Mouse (Mus musculus): ENCODE measurements around the gene Tcf19. TPM values are rescaled to one million over a fixed set of nuclear protein-coding genes. Genes with fewer than 3 reads are reported as not detected.

The Tcf19 gene
- polyA plus RNA-seq, 1 experiment from 2014 or later, result 15.6 TPM

GRCm38 (mm10) chr17:35548636-35549035, 32.0 kb upstream of the Tcf19 start:
- Histone ChIP-seq H3K9ac (no peak overlapping the region), H3K9me3 (no peaks in the 10 kb centered on the region), H3K4me2 (no peak overlapping the region), H3K4me3 (no peak overlapping the region), H3K4me1 (replicated peaks) (peaks cover 18% of the 10 kb centered on the region; the same call in 1 of the 2 replicates), H3K36me3 (no peaks in the 10 kb centered on the region), H3K27me3 (no peaks in the 10 kb centered on the region), H3K27ac (replicated peaks) (no peak overlapping the region)
- ATAC-seq (ENCODE audit: low read depth), result no peak
- WGBS, result 18% methylated on average over 5 of the region's 5 CpGs

GRCm38 (mm10) chr17:35547465-35547864, 30.8 kb upstream of the Tcf19 start:
- no peak overlapping the region for H3K4me2 ChIP-seq
- no peaks in the 10 kb centered on the region for H3K36me3 ChIP-seq
- ATAC-seq (ENCODE audit: low read depth), result no peak
- H3K9ac ChIP-seq, result no peak overlapping the region
- H3K4me1 ChIP-seq (replicated peaks), result peaks cover 27% of the 10 kb centered on the region
- H3K4me3 ChIP-seq, result no peak overlapping the region
- no peaks in the 10 kb centered on the region for H3K9me3 ChIP-seq
- 54% methylated on average over 2 of the region's 2 CpGs for WGBS
- H3K27me3 ChIP-seq, result no peaks in the 10 kb centered on the region
- H3K27ac ChIP-seq (replicated peaks), result no peak overlapping the region

GRCm38 (mm10) chr17:35544680-35545079, 28.1 kb upstream of the Tcf19 start:
- Histone ChIP-seq H3K4me1 (replicated peaks) (peaks cover 27% of the 10 kb centered on the region), H3K4me2 (no peak overlapping the region), H3K9me3 (no peaks in the 10 kb centered on the region), H3K9ac (no peak overlapping the region), H3K36me3 (no peaks in the 10 kb centered on the region), H3K27me3 (no peaks in the 10 kb centered on the region), H3K4me3 (no peak overlapping the region), H3K27ac (replicated peaks) (no peak overlapping the region)
- 29% methylated on average over 6 of the region's 6 CpGs for WGBS
- ATAC-seq (ENCODE audit: low read depth), result peak; percentile 41; the same call in 1 of the 2 replicates

- Histone ChIP-seq H3K9ac (no peak overlapping the region), H3K4me2 (no peak overlapping the region), H3K9me3 (no peaks in the 10 kb centered on the region), H3K36me3 (no peaks in the 10 kb centered on the region), H3K27ac (replicated peaks) (no peak overlapping the region), H3K4me3 (no peak overlapping the region), H3K27me3 (no peaks in the 10 kb centered on the region), H3K4me1 (replicated peaks) (peaks cover 27% of the 10 kb centered on the region)
- WGBS, result 86% methylated on average over 6 of the region's 6 CpGs
- ATAC-seq (ENCODE audit: low read depth), result no peak
These were observed 27.4 kb upstream of the Tcf19 start for GRCm38 (mm10) chr17:35544001-35544400.

GRCm38 (mm10) chr17:35543412-35543861, 26.8 kb upstream of the Tcf19 start:
- ATAC-seq (ENCODE audit: low read depth), result no peak
- Histone ChIP-seq H3K9ac (peak overlapping the region; percentile 12; the same call in 1 of the 2 replicates), H3K27me3 (no peaks in the 10 kb centered on the region), H3K4me1 (replicated peaks) (peaks cover 27% of the 10 kb centered on the region), H3K4me2 (peak overlapping the region; percentile 31), H3K9me3 (no peaks in the 10 kb centered on the region), H3K36me3 (no peaks in the 10 kb centered on the region), H3K4me3 (no peak overlapping the region), H3K27ac (replicated peaks) (0 out of 2 replicates have a peak overlapping the region, but pooled peaks have one; percentile 18)
- 21% methylated on average over 14 of the region's 14 CpGs for WGBS

GRCm38 (mm10) chr17:35542761-35543411, 26.3 kb upstream of the Tcf19 start:
- H3K9me3 ChIP-seq, result no peaks in the 10 kb centered on the region
- WGBS, result 79% methylated on average over 15 of the region's 15 CpGs
- H3K4me2 ChIP-seq, result peak overlapping the region; percentile 31
- H3K4me1 ChIP-seq (replicated peaks), result peaks cover 27% of the 10 kb centered on the region
- no peak for ATAC-seq (ENCODE audit: low read depth)
- peak overlapping the region; percentile 12; the same call in 1 of the 2 replicates for H3K9ac ChIP-seq
- H3K4me3 ChIP-seq, result no peak overlapping the region
- H3K36me3 ChIP-seq, result no peaks in the 10 kb centered on the region
- H3K27ac ChIP-seq (replicated peaks), result 0 out of 2 replicates have a peak overlapping the region, but pooled peaks have one; percentile 18
- no peaks in the 10 kb centered on the region for H3K27me3 ChIP-seq

- Histone ChIP-seq H3K36me3 (no peaks in the 10 kb centered on the region), H3K9ac (no peak overlapping the region)
These were observed 22.9 kb upstream of the Tcf19 start for GRCm38 (mm10) chr17:35539540-35539939.

GRCm38 (mm10) chr17:35538476-35538875, 21.9 kb upstream of the Tcf19 start:
- Histone ChIP-seq H3K4me2 (no peak overlapping the region), H3K27me3 (no peaks in the 10 kb centered on the region), H3K27ac (replicated peaks) (no peak overlapping the region), H3K9me3 (no peaks in the 10 kb centered on the region), H3K4me1 (replicated peaks) (peaks cover 7% of the 10 kb centered on the region), H3K36me3 (no peaks in the 10 kb centered on the region), H3K4me3 (no peak overlapping the region), H3K9ac (no peak overlapping the region)
- no peak for ATAC-seq (ENCODE audit: low read depth)
- 88% methylated on average over 1 of the region's 1 CpGs for WGBS

More at GRCm38 (mm10) chr17:35539540-35539939, 22.9 kb upstream of the Tcf19 start:
- no peak for ATAC-seq (ENCODE audit: low read depth)
- H3K27me3 ChIP-seq, result no peaks in the 10 kb centered on the region
- no peak overlapping the region for H3K4me2 ChIP-seq
- no peaks in the 10 kb centered on the region for H3K9me3 ChIP-seq
- WGBS, result 52% methylated on average over 10 of the region's 10 CpGs
- no peak overlapping the region for H3K4me3 ChIP-seq
- no peak overlapping the region for H3K27ac ChIP-seq (replicated peaks)
- H3K4me1 ChIP-seq (replicated peaks), result peaks cover 14% of the 10 kb centered on the region

- no peak overlapping the region for H3K4me3 ChIP-seq
- no peak overlapping the region for H3K4me2 ChIP-seq
- no peaks in the 10 kb centered on the region for H3K27me3 ChIP-seq
- no peak overlapping the region for H3K27ac ChIP-seq (replicated peaks)
- H3K9me3 ChIP-seq, result no peaks in the 10 kb centered on the region
- no peaks in the 10 kb centered on the region for H3K36me3 ChIP-seq
- ATAC-seq (ENCODE audit: low read depth), result no peak
- H3K9ac ChIP-seq, result no peak overlapping the region
- H3K4me1 ChIP-seq (replicated peaks), result no peaks in the 10 kb centered on the region
- WGBS, result 90% methylated on average over 4 of the region's 4 CpGs
These were observed 20.8 kb upstream of the Tcf19 start for GRCm38 (mm10) chr17:35537421-35537820.

- H3K4me2 ChIP-seq, result no peak overlapping the region
- no peaks in the 10 kb centered on the region for H3K9me3 ChIP-seq
- no peak overlapping the region for H3K27ac ChIP-seq (replicated peaks)
- peak; percentile 62 for ATAC-seq (ENCODE audit: low read depth)
- 17% methylated on average over 6 of the region's 6 CpGs for WGBS
- no peaks in the 10 kb centered on the region for H3K36me3 ChIP-seq
- H3K4me3 ChIP-seq, result no peak overlapping the region
- peaks cover 9% of the 10 kb centered on the region; the same call in 1 of the 2 replicates for H3K4me1 ChIP-seq (replicated peaks)
- no peak overlapping the region for H3K9ac ChIP-seq
- H3K27me3 ChIP-seq, result no peaks in the 10 kb centered on the region
These were observed 17.7 kb upstream of the Tcf19 start for GRCm38 (mm10) chr17:35534343-35534742.

- WGBS, result 47% methylated on average over 7 of the region's 7 CpGs
- ATAC-seq (ENCODE audit: low read depth), result no peak
- Histone ChIP-seq H3K4me3 (no peak within 1 kb of the TSS), H3K27me3 (no peaks in the 10 kb centered on the region), H3K4me2 (no peak within 1 kb of the TSS), H3K36me3 (peaks cover 8% of the 10 kb centered on the region; the same call in 1 of the 2 replicates), H3K9me3 (no peaks in the 10 kb centered on the region), H3K27ac (replicated peaks) (no peak within 1 kb of the TSS), H3K9ac (no peak within 1 kb of the TSS), H3K4me1 (replicated peaks) (peaks cover 9% of the 10 kb centered on the region; the same call in 1 of the 2 replicates)
These were observed 16.3 kb upstream of the Tcf19 start, which contains the start of gene Psors1c2 for GRCm38 (mm10) chr17:35532901-35533300. Gene Psors1c2 (plus strand): TSS chr17:35533201.

GRCm38 (mm10) chr17:35532360-35532759, 15.7 kb upstream of the Tcf19 start:
- Histone ChIP-seq H3K27ac (replicated peaks) (no peak overlapping the region), H3K4me1 (replicated peaks) (peaks cover 9% of the 10 kb centered on the region; the same call in 1 of the 2 replicates), H3K4me3 (no peak overlapping the region), H3K27me3 (no peaks in the 10 kb centered on the region), H3K9ac (no peak overlapping the region), H3K9me3 (no peaks in the 10 kb centered on the region), H3K36me3 (peaks cover 8% of the 10 kb centered on the region; the same call in 1 of the 2 replicates), H3K4me2 (no peak overlapping the region)
- WGBS, result 14% methylated on average over 3 of the region's 3 CpGs
- ATAC-seq (ENCODE audit: low read depth), result no peak

Data from neural tube, embryonic 13.5 days (tissue).